Mouse (Mus musculus) kidney, adult 9 months (tissue): ENCODE data around the gene Mrgbp.

ENCODE experiments used
- DNase-seq: peaks from one replicate; pipeline ENCODE4 v3.0.0; 2022

Mrgbp gene

DNA sequence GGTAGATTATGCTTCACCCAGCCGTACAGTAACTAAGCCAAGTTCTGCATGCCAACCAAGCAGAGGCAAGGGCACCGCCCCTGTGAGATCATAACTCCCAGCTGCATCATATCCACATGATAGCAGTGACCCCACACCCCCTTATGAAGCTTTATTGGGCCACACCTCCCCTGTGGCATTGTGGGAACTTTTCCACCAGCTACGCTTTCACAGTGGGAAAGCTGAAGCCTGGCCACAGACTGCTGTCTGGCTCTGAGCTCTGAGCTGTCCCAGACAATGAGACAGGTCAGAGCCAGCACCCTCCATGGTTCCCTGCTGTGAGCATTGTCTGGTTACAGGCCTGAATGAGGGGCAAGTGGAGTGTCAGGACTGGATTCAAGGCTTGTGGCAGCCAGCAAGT is at the start of gene Mrgbp:
TSS of gene Mrgbp (plus strand) at position 303 of the 400 bp plus-strand sequence.
- DNase-seq, result no peak

GRCm38 (mm10) chr2:180531671-180532385 is 49.3 kb upstream of the Mrgbp start:
- no peak for DNase-seq

DNA sequence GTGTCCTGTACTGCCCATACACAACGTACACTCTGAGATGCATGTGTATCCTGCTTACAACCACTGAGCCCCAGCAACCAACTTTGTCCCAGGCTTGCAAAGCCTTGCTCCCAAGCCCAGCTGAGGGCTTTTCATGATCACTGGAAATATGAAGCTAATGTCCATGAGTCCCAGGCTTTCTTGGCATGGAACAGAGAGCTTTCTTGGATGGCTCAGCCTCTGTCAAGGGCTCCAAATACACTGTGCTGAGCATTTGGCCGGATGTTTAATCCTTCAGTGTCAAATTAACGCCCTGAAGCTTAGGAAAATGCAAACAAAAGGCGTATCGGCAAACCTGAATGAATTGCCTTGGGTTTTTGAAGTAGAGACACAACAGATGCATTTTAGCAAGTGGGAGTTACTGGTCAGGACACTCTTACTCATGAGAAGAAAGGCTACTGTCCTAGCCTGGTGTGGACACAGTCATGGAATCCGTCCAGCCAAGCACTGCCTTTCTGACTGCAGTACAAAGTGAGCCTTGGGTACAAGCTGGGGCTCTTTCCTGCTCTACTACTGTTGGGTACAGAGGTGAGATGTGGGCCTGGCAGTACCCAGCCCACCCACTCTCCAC is 48.6 kb upstream of the Mrgbp start:
- DNase-seq, result no peak

DNA sequence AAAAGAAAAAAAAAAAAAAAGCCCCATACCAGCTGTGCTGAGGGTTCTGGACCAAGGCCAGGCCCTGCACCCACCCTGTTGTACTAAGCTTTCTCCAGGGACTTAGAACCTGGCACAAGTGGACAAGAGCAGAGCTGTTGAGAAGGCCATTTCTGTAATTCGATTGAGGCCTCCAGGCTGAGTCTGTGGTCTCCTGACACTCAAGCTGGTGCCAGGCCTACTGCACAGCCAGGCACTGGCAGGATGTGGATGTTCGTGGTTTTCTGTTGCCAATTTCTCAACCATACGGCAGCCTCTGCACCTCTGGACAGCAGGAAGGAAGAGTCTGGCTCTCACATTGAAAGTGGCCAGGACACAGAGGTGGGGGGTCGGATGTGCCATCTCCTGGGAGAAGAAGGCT is 47.9 kb upstream of the Mrgbp start:
- no peak for DNase-seq

GRCm38 (mm10) chr2:180543675-180544074 is 37.4 kb upstream of the Mrgbp start:
- DNase-seq, result no peak

- DNase-seq, result no peak
Measured at GRCm38 (mm10) chr2:180545046-180545445, 36.1 kb upstream of the Mrgbp start.

DNA sequence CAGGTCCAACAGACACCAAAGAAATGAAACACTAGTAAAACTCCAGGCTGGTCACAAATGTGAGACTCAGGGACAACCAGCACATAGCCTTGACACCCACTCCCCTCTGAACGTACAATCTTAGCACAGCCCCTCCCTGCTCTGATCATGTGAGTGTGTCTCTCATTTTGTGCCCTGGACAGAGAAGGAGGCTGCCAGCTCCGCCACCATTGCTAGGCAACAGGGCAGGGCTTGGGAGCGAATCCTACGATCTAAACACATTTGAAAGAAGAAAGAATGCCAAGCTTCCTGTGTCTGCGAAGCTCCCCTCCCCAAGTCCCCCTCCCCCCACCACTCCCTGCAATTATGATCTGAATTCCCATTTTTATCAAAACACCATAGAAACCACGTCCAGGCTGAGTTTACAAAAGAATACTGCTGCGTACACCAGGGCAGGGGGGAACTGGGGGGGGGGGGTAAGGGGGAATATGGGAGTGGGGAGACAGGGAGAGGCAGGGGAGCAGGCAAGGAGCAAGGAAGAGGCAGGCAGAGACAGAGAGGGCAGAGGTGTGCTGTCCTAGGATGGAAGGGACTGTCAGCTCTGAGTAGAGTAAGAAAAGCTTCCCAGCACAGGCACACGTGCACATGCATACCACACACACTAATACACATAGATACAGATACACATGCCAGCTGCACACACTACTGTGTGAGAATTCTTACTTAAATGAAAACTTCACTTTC is 33.6 kb upstream of the Mrgbp start:
- no peak for DNase-seq

GRCm38 (mm10) chr2:180552340-180552739 is 28.8 kb upstream of the Mrgbp start:
- DNase-seq, result no peak

DNA sequence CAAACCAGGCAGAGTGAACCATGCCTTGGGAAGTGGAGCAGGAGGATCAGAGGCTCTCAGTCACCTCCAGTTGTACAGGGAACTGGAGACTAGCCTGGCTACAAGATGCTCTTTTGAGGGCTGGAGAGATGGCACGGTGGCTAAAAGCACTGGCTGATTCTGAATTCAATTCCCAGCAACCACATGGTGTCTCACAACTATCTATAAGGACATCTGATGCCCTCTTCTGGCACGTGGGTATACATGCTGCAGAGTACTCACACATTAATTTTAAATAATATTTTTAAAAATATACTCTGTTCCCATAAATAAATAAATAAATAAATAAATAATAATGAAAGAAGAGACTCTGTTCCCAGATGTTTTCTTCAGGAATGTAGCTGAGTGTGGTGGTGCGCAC is 25.9 kb upstream of the Mrgbp start:
- DNase-seq, result no peak

GRCm38 (mm10) chr2:180556470-180556869 is 24.6 kb upstream of the Mrgbp start:
- DNase-seq, result no peak

DNA sequence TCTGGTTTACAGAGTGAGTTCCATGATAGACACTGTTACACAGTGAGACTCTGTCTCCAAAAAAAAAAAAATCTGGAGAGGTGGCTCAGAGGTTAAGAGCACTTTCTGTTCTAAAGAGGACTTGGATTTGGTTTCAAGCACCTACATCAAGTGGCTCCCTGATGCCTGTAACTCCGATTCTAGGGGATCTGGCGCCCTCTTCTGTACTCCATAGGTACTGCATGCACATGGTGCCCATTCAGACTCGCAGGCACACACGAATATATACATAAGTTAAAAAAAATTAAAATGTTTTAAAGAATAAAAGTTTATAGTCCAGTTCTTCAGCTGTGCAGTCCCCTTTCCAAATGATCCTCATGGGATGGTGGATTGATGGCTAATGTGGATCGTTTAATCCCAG is 20.9 kb upstream of the Mrgbp start:
- DNase-seq, result no peak

GRCm38 (mm10) chr2:180562146-180562545 is 19.0 kb upstream of the Mrgbp start:
- DNase-seq, result no peak

- DNase-seq, result no peak
Measured at GRCm38 (mm10) chr2:180563296-180563695, 17.8 kb upstream of the Mrgbp start.

- no peak for DNase-seq
Measured at GRCm38 (mm10) chr2:180563841-180564240, 17.3 kb upstream of the Mrgbp start.

DNA sequence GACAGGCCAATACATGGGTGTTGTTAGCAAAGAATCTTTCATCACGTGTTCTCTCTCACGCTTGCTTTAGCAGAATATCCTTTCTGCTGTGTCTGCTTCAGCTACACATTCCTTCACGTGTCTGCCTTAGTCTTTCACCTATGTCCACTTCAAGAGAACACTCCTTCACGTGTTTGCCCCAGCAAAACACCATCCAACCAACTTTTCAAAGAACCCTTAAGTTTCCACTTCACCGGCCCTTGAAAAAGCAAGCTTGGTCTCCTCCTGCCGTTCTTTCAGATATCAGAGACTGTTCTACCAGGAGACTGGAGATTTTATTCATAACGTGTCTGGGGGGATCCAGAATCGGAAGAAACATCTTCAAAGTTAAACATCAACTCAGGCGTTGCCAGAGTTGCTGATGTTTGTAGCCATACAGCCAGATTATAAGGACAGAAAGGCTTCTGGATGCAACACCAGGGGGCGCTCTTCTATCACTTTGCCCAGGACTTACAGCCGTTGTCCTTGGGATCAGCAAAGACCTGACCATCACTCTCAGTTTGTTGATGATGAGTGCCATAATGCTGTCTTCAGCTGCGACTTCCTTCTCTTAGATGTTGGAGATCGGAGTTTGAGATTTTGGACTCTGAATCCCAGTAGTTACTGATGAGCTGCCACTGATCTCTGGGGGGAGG is 14.7 kb upstream of the Mrgbp start:
- peak; percentile 61 for DNase-seq

DNA sequence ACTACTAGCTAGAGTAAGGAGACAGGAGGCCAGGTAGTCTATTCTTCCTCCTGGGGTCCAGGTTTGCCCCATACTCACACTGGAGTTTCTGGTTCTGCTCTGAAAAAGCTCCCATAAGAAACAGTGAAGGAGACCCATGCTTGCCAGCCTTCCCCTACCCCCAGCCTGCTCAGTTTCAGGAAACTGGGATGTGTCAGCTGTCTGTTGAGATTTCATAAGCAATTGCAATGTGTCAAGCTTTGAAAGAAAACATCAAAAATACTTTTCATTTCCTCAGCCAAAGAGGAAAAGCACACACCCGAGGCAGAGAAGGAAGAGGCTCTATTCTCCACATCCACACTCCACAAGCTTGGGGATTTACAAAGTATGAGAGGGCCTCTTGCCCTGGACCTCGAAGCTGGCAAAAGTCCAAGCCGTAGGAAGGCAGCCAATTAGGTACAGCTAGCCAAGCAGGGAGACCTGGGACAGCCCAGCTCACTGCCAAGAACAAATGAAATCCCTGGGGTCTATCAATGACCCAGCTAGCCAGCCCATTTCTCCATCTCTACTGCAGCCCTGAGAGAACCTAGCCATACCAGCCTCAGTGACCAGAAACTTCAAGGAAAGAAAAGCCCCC is 12.0 kb upstream of the Mrgbp start:
- peak; percentile 70 for DNase-seq

GRCm38 (mm10) chr2:180576482-180576881 is 4.6 kb upstream of the Mrgbp start:
- peak; percentile 34 for DNase-seq

- peak; percentile 74 for DNase-seq
Measured at GRCm38 (mm10) chr2:180578686-180579085, 2.4 kb upstream of the Mrgbp start.

- DNase-seq, result peak; percentile 98
Measured at GRCm38 (mm10) chr2:180582481-180583153, 1.5 kb downstream of the Mrgbp start.

DNA sequence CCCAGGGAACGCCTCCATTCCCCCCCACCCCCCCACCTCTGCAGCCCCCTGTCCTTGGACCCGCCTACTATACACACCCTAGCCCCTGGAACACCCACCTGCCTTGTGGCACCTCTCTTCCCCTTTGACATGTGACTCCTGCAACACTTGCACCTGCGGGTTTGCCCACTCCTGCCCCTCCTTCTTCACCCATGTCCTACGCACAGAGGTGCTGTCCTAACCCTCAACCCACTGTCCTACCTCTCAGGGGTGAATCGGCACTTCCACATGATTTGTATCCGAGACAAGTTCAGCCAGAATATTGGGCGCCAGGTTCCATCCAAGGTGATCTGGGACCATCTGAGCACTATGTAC is 2.0 kb downstream of the Mrgbp start:
- DNase-seq, result peak; percentile 23

DNA sequence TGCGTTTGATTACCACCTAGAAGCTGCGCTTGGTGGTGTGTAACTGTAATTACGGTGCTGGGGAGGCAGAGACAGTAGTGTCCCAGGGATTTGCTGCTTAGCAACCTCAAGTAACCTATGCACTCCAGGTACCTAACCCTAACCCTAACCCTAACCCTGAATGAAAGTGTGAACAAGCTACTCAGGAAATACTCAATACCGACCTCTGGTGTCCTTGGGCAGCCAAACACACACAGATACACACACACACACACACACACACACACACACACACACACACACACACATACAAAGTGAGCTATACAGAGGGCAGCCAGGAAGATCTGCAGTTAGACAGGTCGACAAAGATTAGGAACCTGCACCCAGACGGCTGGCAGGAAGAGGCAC is 7.6 kb downstream of the Mrgbp start:
- no peak for DNase-seq

DNA sequence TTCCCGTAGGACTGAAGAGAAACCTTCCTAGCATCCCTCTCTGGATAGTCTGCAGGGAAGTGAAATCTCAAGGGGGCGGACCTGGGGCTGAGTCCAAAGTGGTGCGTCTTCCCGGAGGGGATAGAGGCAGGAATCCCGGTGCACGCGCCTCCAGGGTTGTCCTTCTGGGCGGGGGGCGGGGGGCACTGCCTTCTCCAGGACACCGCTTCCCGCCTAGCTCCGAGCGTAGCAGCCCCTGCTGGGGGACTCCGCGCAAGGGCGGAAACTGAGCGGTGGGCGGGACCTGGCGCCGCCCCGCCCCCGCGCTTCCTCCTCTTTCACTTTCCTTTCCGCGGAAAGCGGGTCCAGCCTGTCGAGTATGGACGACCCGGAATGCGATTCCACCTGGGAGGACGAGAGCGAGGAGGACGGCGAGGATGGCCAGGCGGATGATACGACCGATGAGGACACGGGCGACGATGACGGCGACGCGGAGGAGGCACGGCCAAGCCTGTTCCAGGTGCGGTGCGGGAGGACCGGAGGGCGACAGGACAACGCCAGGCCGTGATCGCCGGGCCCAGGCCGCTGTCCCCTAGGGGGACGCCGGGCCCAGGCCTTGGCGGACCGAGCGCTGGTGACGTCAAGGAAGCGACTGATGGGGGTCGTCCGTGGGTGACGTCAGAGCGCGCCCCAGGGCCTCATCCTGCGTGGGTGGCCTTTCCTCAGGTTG is 8.2 kb downstream of the Mrgbp start, which contains the start of gene Ogfr:
TSS of gene Ogfr (plus strand) at position 123 of the 709 bp plus-strand sequence.
- DNase-seq, result peak; percentile 82
